Mouse (Mus musculus) forebrain, postnatal 0 days (tissue): ENCODE measurements around the gene Proser2. TPM values are rescaled to one million over a fixed set of nuclear protein-coding genes. Genes with fewer than 3 reads are reported as not detected.

Experiments
- ATAC-seq: fragments of 200-750 bp; cut with Nextera tagmentation; 2 replicates; pipeline ENCODE4 v1.8.0; 2017; ENCODE audit warnings: mild to moderate bottlenecking, moderate library complexity
- DNase-seq: peaks from one replicate; pipeline ENCODE4 v3.0.0-alpha.2; 2015
- H3K27ac ChIP-seq: fragments of 300-500 bp; sonication (generic); 2 replicates; pipeline ENCODE4 v1.5.1; 2014; ENCODE audit warnings: low read depth, mild to moderate bottlenecking, antibody characterized with exemption, low read length, moderate library complexity, mixed read lengths
- H3K27me3 ChIP-seq: fragments of 300-500 bp; sonication (generic); 2 replicates; pipeline ENCODE4 v1.6.1; 2014; ENCODE audit warnings: mild to moderate bottlenecking, low read length, mixed read lengths; ENCODE audit not compliant: insufficient read depth
- H3K36me3 ChIP-seq: fragments of 300-500 bp; sonication (generic); 2 replicates; pipeline ENCODE4 v1.6.1; 2014; ENCODE audit warnings: mild to moderate bottlenecking, moderate library complexity; ENCODE audit not compliant: insufficient read depth
- H3K4me1 ChIP-seq: fragments of 300-500 bp; sonication (generic); 2 replicates; pipeline ENCODE4 v1.6.1; 2014; ENCODE audit warnings: antibody characterized with exemption; ENCODE audit not compliant: insufficient read depth
- H3K4me2 ChIP-seq: fragments of 300-500 bp; sonication (generic); 2 replicates; pipeline ENCODE4 v1.6.1; 2014; ENCODE audit warnings: low read depth, mild to moderate bottlenecking, moderate library complexity
- H3K4me3 ChIP-seq: fragments of 300-500 bp; sonication (generic); 2 replicates; pipeline ENCODE4 v1.5.1; 2014; ENCODE audit warnings: low read depth, low read length, mixed read lengths
- H3K9ac ChIP-seq: fragments of 300-500 bp; sonication (generic); 2 replicates; pipeline ENCODE4 v1.6.1; 2014; ENCODE audit warnings: mild to moderate bottlenecking
- H3K9me3 ChIP-seq: fragments of 300-500 bp; sonication (generic); 2 replicates; pipeline ENCODE4 v1.6.1; 2016; ENCODE audit warnings: low read length
- CTCF ChIP-seq: sonication (generic); IDR thresholded peaks from 2 replicates; pipeline ENCODE4 v1.5.1; 2016; ENCODE audit warnings: antibody characterized with exemption, control low read depth, low read depth
- WGBS: fragments of 180-500 bp; shearing (Covaris S2); extraction: QIAGEN DNeasy Blood & Tissue Kit; methylation state at CpG from one replicate; pipeline ENCODE4 v1.1.7; 2014; 5-methylcytosine and 5-hydroxymethylcytosine counted together
- polyA plus RNA-seq: library from polyadenylated mRNA; unstranded; fragments of >200 nt; fragmentation: Nextera tagmentation; extraction: Ambion mirVana; gene quantifications from 2 replicates; pipeline ENCODE4 v1.2.1, GENCODE M21; 2015
- total RNA-seq: library from RNA; depleted of rRNA; stranded (reverse); fragments of >200 nt; gene quantifications from 2 replicates; pipeline ENCODE4 v1.2.3, GENCODE M21; 2014; rRNA removed

Proser2 gene
- total and polyA plus RNA-seq, 2 experiments from 2014 or later = 3.2 to 5.1 TPM

DNA sequence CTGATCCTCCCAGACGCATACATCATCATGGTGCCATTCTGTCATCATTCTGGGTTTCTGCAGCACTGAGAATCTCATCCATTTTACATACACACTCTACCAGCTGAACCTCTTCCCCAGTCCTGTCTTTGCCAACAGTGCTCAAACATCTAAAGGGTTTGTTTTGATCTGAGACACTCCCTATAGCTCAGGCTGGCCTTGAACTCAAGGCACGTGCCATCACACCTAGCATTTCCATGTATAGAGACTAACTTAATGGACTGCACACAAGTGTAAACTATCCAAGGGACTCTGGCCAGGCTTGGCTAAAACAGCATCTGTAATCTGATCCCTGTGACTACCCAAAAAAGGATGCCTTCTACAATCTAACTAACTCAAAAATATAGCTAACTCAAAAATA, 70.7 kb downstream of the Proser2 start:
- Histone ChIP-seq H3K9me3 (no peaks in the 10 kb centered on the region), H3K4me2 (no peak overlapping the region), H3K27ac (no peak overlapping the region), H3K4me1 (no peaks in the 10 kb centered on the region), H3K36me3 (peaks cover 10% of the 10 kb centered on the region), H3K4me3 (no peak overlapping the region), H3K27me3 (no peaks in the 10 kb centered on the region), H3K9ac (no peak overlapping the region)
- ATAC-seq (no peak), DNase-seq (no peak)
- 71% methylated on average over 2 of the region's 2 CpGs for WGBS
- TF ChIP-seq CTCF = no peak

DNA sequence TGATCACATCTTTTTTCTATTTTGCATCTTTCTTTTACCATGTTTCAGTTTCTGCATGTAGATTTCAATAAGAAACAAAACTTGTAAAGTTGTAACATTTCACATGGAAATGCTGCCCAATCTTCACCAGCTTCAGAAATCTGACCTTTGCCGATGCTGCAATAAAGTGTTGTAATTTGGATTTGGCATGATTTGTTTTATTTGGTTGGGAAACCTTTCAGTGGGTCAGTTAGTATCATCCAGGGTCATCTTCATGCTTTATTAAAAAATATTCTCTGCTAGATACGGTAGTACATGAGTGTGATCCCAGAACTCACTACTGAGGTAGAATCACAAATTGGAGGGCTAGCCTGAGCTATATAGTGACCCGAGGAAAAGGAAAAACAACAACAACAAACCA, 73.5 kb downstream of the Proser2 start:
- Histone ChIP-seq H3K36me3 (peaks cover 23% of the 10 kb centered on the region), H3K27ac (no peak overlapping the region), H3K4me1 (no peaks in the 10 kb centered on the region), H3K9me3 (no peaks in the 10 kb centered on the region), H3K4me2 (no peak overlapping the region), H3K9ac (no peak overlapping the region), H3K27me3 (no peaks in the 10 kb centered on the region), H3K4me3 (no peak overlapping the region)
- WGBS = 98% methylated on average over 3 of the region's 3 CpGs
- no peak for TF ChIP-seq CTCF
- DNase-seq (no peak), ATAC-seq (no peak)

DNA sequence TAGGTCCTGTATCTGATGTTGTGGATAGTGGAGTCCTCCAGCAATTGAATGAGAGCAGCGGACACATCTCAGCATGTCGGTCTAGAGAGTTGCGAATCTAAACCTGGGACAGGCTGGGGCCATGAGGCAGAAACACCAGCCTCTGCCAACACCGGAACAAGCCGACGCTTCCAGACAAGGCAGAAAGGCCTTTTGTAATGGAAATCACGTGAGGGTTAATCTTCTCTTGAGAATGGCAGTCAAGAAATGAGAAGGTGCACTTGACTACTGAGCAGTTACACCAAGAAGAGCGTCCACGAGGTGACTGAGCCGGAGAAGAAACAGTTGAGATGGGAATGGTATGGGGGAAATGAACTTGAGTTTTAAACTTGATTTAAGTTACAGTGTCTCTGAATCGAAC, 74.5 kb downstream of the Proser2 start:
- ATAC-seq (no peak), DNase-seq (no peak)
- H3K27ac ChIP-seq = no peak overlapping the region
- TF ChIP-seq CTCF = no peak
- H3K9me3 ChIP-seq = no peaks in the 10 kb centered on the region
- H3K4me1 ChIP-seq = no peaks in the 10 kb centered on the region
- no peak overlapping the region for H3K4me2 ChIP-seq
- no peak overlapping the region for H3K4me3 ChIP-seq
- H3K36me3 ChIP-seq = peaks cover 33% of the 10 kb centered on the region
- H3K27me3 ChIP-seq = no peaks in the 10 kb centered on the region
- WGBS = 55% methylated on average over 11 of the region's 11 CpGs
- H3K9ac ChIP-seq = no peak overlapping the region

DNA sequence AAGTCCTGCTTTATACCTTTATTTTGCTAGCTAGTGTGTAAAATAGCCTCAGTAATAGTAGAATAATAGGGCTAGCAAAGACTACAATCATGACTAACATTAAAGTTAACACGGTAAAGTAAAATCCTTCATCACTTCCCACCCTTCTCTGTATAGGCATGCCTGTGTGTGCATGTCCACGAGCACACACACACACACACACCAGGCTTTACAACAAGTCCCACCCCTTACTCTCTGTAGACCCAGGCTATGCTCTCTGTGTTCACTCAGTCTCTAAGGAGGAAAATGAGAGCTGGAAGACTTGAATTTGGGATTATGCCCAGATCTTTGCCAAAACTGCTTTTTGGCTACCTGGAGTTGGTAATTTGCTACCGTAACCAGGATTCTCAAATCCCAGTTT, 81.0 kb downstream of the Proser2 start:
- no peak overlapping the region for H3K4me2 ChIP-seq
- no peak overlapping the region for H3K9ac ChIP-seq
- no peaks in the 10 kb centered on the region for H3K4me1 ChIP-seq
- ATAC-seq (no peak), DNase-seq (no peak)
- H3K36me3 ChIP-seq = peaks cover 29% of the 10 kb centered on the region
- no peak overlapping the region for H3K4me3 ChIP-seq
- WGBS = 88% methylated on average over 3 of the region's 3 CpGs
- H3K27me3 ChIP-seq = no peaks in the 10 kb centered on the region
- TF ChIP-seq CTCF = no peak
- H3K27ac ChIP-seq = no peak overlapping the region
- H3K9me3 ChIP-seq = no peaks in the 10 kb centered on the region

DNA sequence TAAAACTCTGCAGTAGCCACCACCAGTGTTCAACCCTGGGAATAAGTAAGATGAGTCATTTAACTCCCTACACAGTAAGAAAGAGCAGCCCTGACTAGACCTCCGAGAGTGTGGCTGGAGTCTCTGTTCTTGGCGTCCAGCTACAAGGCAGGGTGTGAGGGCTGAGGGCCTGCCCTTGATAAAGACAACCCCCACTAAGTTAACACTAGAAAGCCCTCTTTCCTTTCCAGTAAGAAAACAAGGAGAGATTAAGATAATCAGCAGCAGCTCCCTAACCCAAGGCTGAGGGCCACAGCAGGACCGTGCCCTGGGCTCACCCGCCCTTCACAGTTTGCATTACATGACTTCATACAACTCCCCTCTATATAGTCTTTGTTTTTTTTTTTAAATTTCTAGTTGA, 81.4 kb downstream of the Proser2 start:
- no peaks in the 10 kb centered on the region for H3K27me3 ChIP-seq
- H3K4me3 ChIP-seq = no peak overlapping the region
- DNase-seq (no peak), ATAC-seq (no peak)
- WGBS = 87% methylated on average over 4 of the region's 4 CpGs
- no peaks in the 10 kb centered on the region for H3K4me1 ChIP-seq
- no peak overlapping the region for H3K9ac ChIP-seq
- H3K27ac ChIP-seq = no peak overlapping the region
- no peak for TF ChIP-seq CTCF
- H3K36me3 ChIP-seq = peaks cover 29% of the 10 kb centered on the region
- H3K9me3 ChIP-seq = no peaks in the 10 kb centered on the region
- H3K4me2 ChIP-seq = no peak overlapping the region

Other genes starting within 250 kb of the Proser2 start
- gene Sec61a2, start 234.8 kb downstream of the Proser2 start, total RNA-seq = 84.7 and 109 TPM in 2 replicates
- 84.6 and 94.5 TPM in 2 replicates for gene Sec61a2, start 234.8 kb downstream of the Proser2 start, polyA plus RNA-seq
- 8.0 and 13.1 TPM in 2 replicates for gene Dhtkd1, start 187.4 kb downstream of the Proser2 start, total RNA-seq
- gene Dhtkd1, start 187.4 kb downstream of the Proser2 start, polyA plus RNA-seq = 2.1 and 3.7 TPM in 2 replicates
- gene Upf2, start 178.7 kb downstream of the Proser2 start, total RNA-seq = 9.8 and 11.1 TPM in 2 replicates
- 3.3 and 4.1 TPM in 2 replicates for gene Upf2, start 178.7 kb downstream of the Proser2 start, polyA plus RNA-seq
- 1.5 TPM in 2 replicates for gene Echdc3, start 82.8 kb upstream of the Proser2 start, total RNA-seq
- gene Echdc3, start 82.8 kb upstream of the Proser2 start, polyA plus RNA-seq = 0.96 and 1.5 TPM in 2 replicates
- gene Usp6nl, start 192.5 kb upstream of the Proser2 start, total RNA-seq = 13.5 and 18.3 TPM in 2 replicates
- 3.8 and 6.5 TPM in 2 replicates for gene Usp6nl, start 192.5 kb upstream of the Proser2 start, polyA plus RNA-seq